Mouse (Mus musculus) ES-Bruce4 (cell line): Measurements from ENCODE around the gene Shank1. TPM values are rescaled to one million over a fixed set of nuclear protein-coding genes. Genes with fewer than 3 reads are reported as not detected.

ENCODE experiments used
- H3K27ac ChIP-seq: 2 replicates; pipeline ENCODE4 v1.5.1; 2012; ENCODE audit warnings: low read length, inconsistent platforms; ENCODE audit not compliant: insufficient read depth
- H3K27me3 ChIP-seq: 2 replicates; pipeline ENCODE4 v1.6.1; 2012; ENCODE audit warnings: mild to moderate bottlenecking, low read length, inconsistent platforms; ENCODE audit not compliant: control insufficient read depth, poor library complexity, insufficient read depth, severe bottlenecking
- H3K36me3 ChIP-seq: 2 replicates; pipeline ENCODE4 v1.6.1; 2012; ENCODE audit warnings: inconsistent platforms, mild to moderate bottlenecking, low read length, moderate library complexity; ENCODE audit not compliant: control insufficient read depth, poor library complexity, insufficient read depth, severe bottlenecking
- H3K4me1 ChIP-seq: one replicate; pipeline ENCODE4 v1.8.1; 2011; ENCODE audit warnings: low read length; ENCODE audit not compliant: control insufficient read depth, insufficient read depth
- H3K4me3 ChIP-seq: 2 replicates; pipeline ENCODE4 v1.5.1; 2011; ENCODE audit warnings: low read depth, mild to moderate bottlenecking, low read length
- H3K9ac ChIP-seq: 2 replicates; pipeline ENCODE4 v1.6.1; 2012; ENCODE audit warnings: low read depth, mild to moderate bottlenecking, inconsistent platforms; ENCODE audit not compliant: poor library complexity, severe bottlenecking
- H3K9me3 ChIP-seq: replicated peaks from 2 replicates; pipeline ENCODE4 v1.6.1; 2012; ENCODE audit warnings: mild to moderate bottlenecking, low read length, inconsistent platforms; ENCODE audit not compliant: control insufficient read depth, poor library complexity, insufficient read depth, severe bottlenecking
- CTCF ChIP-seq: IDR thresholded peaks from one replicate; pipeline ENCODE4 v1.8.1; 2011; ENCODE audit warnings: low read depth, low read length
- EP300 ChIP-seq: IDR thresholded peaks from 2 replicates; pipeline ENCODE4 v1.6.1; 2011; ENCODE audit warnings: low read depth, low read length; ENCODE audit not compliant: insufficient read depth
- POLR2A ChIP-seq: IDR thresholded peaks from one replicate; pipeline ENCODE4 v1.8.1; 2011; ENCODE audit warnings: low read length; ENCODE audit not compliant: insufficient read depth
- polyA plus RNA-seq: library from polyadenylated mRNA; stranded (reverse); fragments of >200 nt; gene quantifications from 2 replicates; pipeline ENCODE4 v1.2.4, GENCODE M21; 2011; ENCODE audit warnings: low read depth; ENCODE audit not compliant: missing spikeins, insufficient read depth, insufficient read length

Shank1 gene
- polyA plus RNA-seq, 1 experiment, result 2.5 TPM

GRCm38 (mm10) chr7:44307261-44308020 is 2.6 kb upstream of the Shank1 start:
- Histone ChIP-seq H3K27me3 (no peaks in the 10 kb centered on the region), H3K36me3 (no peaks in the 10 kb centered on the region), H3K27ac (no peak overlapping the region), H3K4me3 (no peak overlapping the region), H3K9me3 (no peaks in the 10 kb centered on the region), H3K4me1 (no peaks in the 10 kb centered on the region), H3K9ac (no peak overlapping the region)
- TF ChIP-seq EP300 (no peak), CTCF (no peak), POLR2A (no peak)

- no peak for TF ChIP-seq POLR2A
- TF ChIP-seq EP300, result no peak
- no peak for TF ChIP-seq CTCF
- no peaks in the 10 kb centered on the region for H3K9me3 ChIP-seq
- peak overlapping the region; percentile 95 for H3K4me3 ChIP-seq
- H3K9ac ChIP-seq, result peak overlapping the region; percentile 68
- no peaks in the 10 kb centered on the region for H3K36me3 ChIP-seq
- H3K27ac ChIP-seq, result no peak overlapping the region
- no peaks in the 10 kb centered on the region for H3K4me1 ChIP-seq
- H3K27me3 ChIP-seq, result no peaks in the 10 kb centered on the region
Observed at GRCm38 (mm10) chr7:44310285-44310877, 328 bp downstream of the Shank1 start.

- Histone ChIP-seq H3K27me3 (no peaks in the 10 kb centered on the region), H3K9ac (peak overlapping the region; percentile 68), H3K4me3 (peak overlapping the region; percentile 95), H3K36me3 (no peaks in the 10 kb centered on the region), H3K4me1 (no peaks in the 10 kb centered on the region), H3K9me3 (no peaks in the 10 kb centered on the region), H3K27ac (no peak overlapping the region)
- TF ChIP-seq POLR2A (no peak), CTCF (no peak), EP300 (no peak)
Observed at GRCm38 (mm10) chr7:44310878-44311712, 1.0 kb downstream of the Shank1 start.

- H3K27ac ChIP-seq, result no peak overlapping the region
- H3K36me3 ChIP-seq, result no peaks in the 10 kb centered on the region
- H3K9me3 ChIP-seq, result no peaks in the 10 kb centered on the region
- TF ChIP-seq CTCF, result no peak
- TF ChIP-seq POLR2A, result no peak
- TF ChIP-seq EP300, result no peak
- no peaks in the 10 kb centered on the region for H3K4me1 ChIP-seq
- H3K4me3 ChIP-seq, result no peak overlapping the region
- no peaks in the 10 kb centered on the region for H3K27me3 ChIP-seq
- H3K9ac ChIP-seq, result no peak overlapping the region
Observed at GRCm38 (mm10) chr7:44311713-44312304, 1.8 kb downstream of the Shank1 start.

GRCm38 (mm10) chr7:44312484-44312883 is 2.4 kb downstream of the Shank1 start:
- TF ChIP-seq CTCF (no peak), EP300 (no peak), POLR2A (no peak)
- Histone ChIP-seq H3K27ac (no peak overlapping the region), H3K9me3 (no peaks in the 10 kb centered on the region), H3K4me1 (no peaks in the 10 kb centered on the region), H3K36me3 (no peaks in the 10 kb centered on the region), H3K9ac (no peak overlapping the region), H3K4me3 (no peak overlapping the region), H3K27me3 (no peaks in the 10 kb centered on the region)
